Mouse (Mus musculus) ES-Bruce4 (cell line): Measurements from ENCODE around the gene Apopt1.

Experiments
- CTCF ChIP-seq: IDR thresholded peaks from one replicate; pipeline ENCODE4 v1.8.1; 2011; ENCODE audit warnings: low read depth, low read length
- EP300 ChIP-seq: IDR thresholded peaks from 2 replicates; pipeline ENCODE4 v1.6.1; 2011; ENCODE audit warnings: low read depth, low read length; ENCODE audit not compliant: insufficient read depth

- TF ChIP-seq EP300 (no peak), CTCF (no peak)
Observed at GRCm38 (mm10) chr12:111769816-111770577, 56.9 kb downstream of the Apopt1 start.
